In genomic region chr6:137364681-137365080, GRCm38 (mm10) we compare ENCODE assay signal across 9 mouse cellular contexts.
DNase-seq lines count a peak whose midpoint lies in the region; ATAC-seq and TF ChIP-seq lines count a peak whose summit lies in the region.
"Had no signal": no experiment of that assay in that cellular context is flagged by ENCODE, and none has a peak within 500 bp of the region (broad histone marks: within the 10 kb centered on the region; RNA-seq: fewer than 3 reads in every experiment).

No protein-coding gene starts in this region.

- no peak overlapping the region for H3K9ac ChIP-seq in kidney, embryonic 16.5 days (replicated peaks; ENCODE audit: low read length)

- peak; percentile 12 for DNase-seq in kidney, adult 11 months
- peak; percentile 44 for DNase-seq in cerebellum, adult 9-10 months
- peak; percentile 61 to 66 for DNase-seq in heart, postnatal 10 days
- DNase-seq in left cerebral cortex, adult 2 months (ENCODE audit: extremely low spot score in 1 of 2, low spot score in 2 of 2), result peak; percentile 62 to 64
- DNase-seq in right cerebral cortex, postnatal 36 days (ENCODE audit: low spot score in 2 of 2), result peak; percentile 64 to 76
- DNase-seq in gastrocnemius, postnatal 25 days, result no peak
- DNase-seq in thymus, postnatal 4 days, result no peak

- no peaks in the 10 kb centered on the region for H3K4me1 ChIP-seq in kidney, embryonic 16.5 days (ENCODE audit: insufficient read depth, low read length)

- TF ChIP-seq CTCF in left cerebral cortex, adult 2 months (IDR thresholded peaks at IDR 0.05), result no peak

- no peak overlapping the region for H3K4me3 ChIP-seq in kidney, embryonic 16.5 days (ENCODE audit: low read length)
- H3K4me3 ChIP-seq in left cerebral cortex, adult 2 months, result no peak overlapping the region

- no peak overlapping the region for H3K4me2 ChIP-seq in kidney, embryonic 16.5 days (replicated peaks; ENCODE audit: low read depth, low read length)

- intact Hi-C loops in heart, postnatal 10 days (cut with DNase I), result no loop called here
- intact Hi-C loops in left cerebral cortex, adult 2 months (cut with DNase I), result loop anchor here (5.0 kb wide), 1 partner anchor 112 kb away; the partner anchor contains the start of gene Ptpro

- H3K27me3 ChIP-seq in kidney, embryonic 16.5 days (ENCODE audit: insufficient read depth, low read length), result no peaks in the 10 kb centered on the region

- WGBS in kidney, embryonic 16.5 days, result 80% methylated on average over 5 of the region's 5 CpGs

- H3K27ac ChIP-seq in kidney, embryonic 16.5 days (ENCODE audit: low read length), result no peak overlapping the region
- no peak overlapping the region for H3K27ac ChIP-seq in left cerebral cortex, adult 2 months

- ATAC-seq in kidney, embryonic 16.5 days (ENCODE audit: low FRiP score, low TSS enrichment), result no peak

- no peaks in the 10 kb centered on the region for H3K36me3 ChIP-seq in kidney, embryonic 16.5 days (ENCODE audit: insufficient read depth, low read length)
- H3K36me3 ChIP-seq: G1E had no signal

- no peaks in the 10 kb centered on the region for H3K9me3 ChIP-seq in kidney, embryonic 16.5 days (ENCODE audit: low read length)

Comparison
In these comparisons a context has a peak if more than half of its experiments do, and no peak if none do; other contexts are left out.
1. DNase-seq: peak in kidney, adult 11 months (single experiment), cerebellum, adult 9-10 months (single experiment), heart, postnatal 10 days (2 of 2), left cerebral cortex, adult 2 months (2 of 2) and right cerebral cortex, postnatal 36 days (2 of 2); none in gastrocnemius, postnatal 25 days (single experiment) and thymus, postnatal 4 days (single experiment).